Mouse (Mus musculus): ENCODE results near the gene Wdr81.
A peak's percentile ranks its signal among the peaks of the same experiment; 100 is the strongest.
"Not testable (repeated sequence)": the region's sequence is repeated elsewhere in the genome, so short reads cannot be mapped to it uniquely, and the experiment has no call there.

Wdr81 gene

DNA sequence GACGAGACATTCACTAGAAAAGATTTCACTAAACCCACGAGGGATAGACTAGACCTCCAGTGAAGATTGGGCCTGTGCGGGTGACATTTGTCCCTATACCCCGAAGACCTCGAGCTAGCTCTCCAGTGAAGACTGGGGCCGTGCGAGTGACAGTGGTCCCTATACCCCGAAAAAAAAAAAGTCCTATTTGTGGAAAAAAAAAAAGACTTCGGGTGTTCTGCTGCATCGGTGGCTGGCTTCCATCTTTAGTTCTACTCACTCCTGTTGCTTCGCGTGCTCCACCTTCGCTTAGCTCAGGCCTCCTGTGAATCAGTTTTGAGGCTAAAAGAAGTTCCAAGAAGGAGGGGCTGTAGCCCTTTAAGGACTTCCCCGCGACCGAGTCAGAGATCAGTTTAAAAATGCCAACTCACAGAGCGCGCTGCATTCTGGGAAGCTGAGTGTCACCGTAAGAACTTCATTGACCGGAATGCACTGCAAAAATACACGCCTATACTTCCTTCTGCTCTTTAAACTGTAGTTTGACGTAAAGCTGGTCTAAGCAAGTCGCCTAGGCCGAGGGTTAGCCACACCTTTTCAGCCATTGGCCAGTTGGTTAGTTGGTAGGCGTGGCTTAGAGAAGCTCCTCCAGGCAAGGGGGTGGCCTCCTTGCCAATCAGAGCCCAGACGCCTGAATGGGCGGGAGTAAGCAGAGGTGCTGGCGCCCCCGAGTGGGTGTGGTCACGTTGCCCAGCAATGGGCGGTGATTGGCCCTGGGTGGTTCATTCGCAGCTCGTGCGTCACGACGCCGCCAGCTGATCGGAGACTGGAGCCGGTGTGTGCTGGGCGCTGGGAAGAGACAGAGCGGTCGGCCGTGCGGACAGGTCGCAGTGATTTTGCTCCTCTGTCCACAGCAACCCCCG is 6.6 kb upstream of the Wdr81 start, which contains the start of gene Tlcd2:
Gene Tlcd2, plus strand, starts transcription at position 872 of the 899 bp plus-strand sequence.
- peak; percentile 99 to 100 for DNase-seq (ENCODE audit: low spot score in 2 of 2)

GRCm38 (mm10) chr11:75460103-75460843 is 5.8 kb upstream of the Wdr81 start:
- DNase-seq (ENCODE audit: low spot score in 2 of 2), result peak; percentile 89 to 92

DNA sequence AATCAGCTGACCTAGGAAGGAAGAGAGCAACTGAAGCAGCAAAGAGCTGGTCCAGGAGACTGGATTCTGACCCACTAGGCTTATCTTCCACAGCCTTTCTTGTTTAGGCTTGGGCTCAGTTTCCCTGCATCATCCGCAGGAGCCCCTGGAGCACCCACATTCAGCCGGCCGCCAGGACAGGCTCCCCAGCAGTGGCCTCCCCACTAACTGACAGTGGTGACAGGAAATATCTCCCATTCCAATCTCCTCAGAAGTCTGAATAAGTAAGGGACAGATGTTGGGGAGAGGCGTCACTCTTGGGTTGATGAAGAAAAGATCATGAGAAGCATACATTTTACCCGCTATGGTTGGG is 5.2 kb upstream of the Wdr81 start:
- DNase-seq (ENCODE audit: low spot score in 2 of 2), result no peak

DNA sequence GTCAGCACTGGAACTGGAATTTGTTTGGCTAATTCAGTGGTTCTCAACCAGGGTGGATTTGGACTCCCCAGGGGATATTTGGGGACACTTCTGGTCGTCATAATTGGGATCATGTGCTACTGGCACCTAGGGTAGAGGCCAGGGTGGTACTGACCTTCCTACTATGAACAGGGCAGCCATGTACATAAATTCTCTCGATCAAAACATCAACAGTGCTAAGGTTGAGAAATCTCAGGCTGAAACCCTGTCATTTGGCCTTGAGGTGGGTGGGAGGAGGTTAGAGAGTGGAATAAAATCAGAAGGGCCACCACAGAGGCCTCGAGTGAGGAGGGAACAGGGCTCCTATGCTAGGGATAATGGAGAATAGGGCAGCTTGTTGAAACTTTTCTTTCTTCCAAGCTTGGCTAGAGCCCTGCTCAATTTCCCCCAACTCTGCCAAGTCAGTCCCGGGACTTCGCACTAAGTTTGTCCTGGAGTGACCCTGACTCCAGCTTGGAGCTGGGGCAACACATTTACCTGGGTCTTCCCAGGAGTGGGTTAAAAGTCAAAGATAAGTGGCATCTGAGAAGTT is 4.7 kb upstream of the Wdr81 start:
- DNase-seq (ENCODE audit: low spot score in 2 of 2), result no peak

DNA sequence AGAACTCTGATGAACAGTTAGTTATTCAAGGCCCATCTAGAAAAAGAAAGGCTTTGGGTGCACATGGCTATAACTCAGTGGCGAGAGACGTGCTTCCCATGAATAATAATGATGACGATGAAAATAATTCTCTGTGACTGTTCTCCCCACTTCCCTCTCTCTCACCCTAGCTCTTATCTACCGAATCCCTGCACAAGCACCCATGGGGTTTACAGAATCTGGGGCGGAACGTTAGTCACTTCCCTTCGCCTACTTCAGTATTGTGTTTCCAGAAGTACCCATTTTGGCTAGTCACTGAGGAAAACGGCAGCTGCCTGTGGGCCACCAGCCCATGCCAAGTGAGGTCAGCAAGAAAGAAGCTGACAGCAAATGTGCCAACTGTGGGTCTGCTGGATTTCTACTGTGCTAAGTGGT is 4.1 kb upstream of the Wdr81 start:
- DNase-seq (ENCODE audit: low spot score in 2 of 2), result no peak

- no peak for DNase-seq (ENCODE audit: low spot score in 2 of 2)
These were observed 3.7 kb upstream of the Wdr81 start for GRCm38 (mm10) chr11:75458169-75458568.

GRCm38 (mm10) chr11:75456440-75456871 is 1.9 kb upstream of the Wdr81 start:
- no peak for DNase-seq (ENCODE audit: low spot score in 2 of 2)

DNA sequence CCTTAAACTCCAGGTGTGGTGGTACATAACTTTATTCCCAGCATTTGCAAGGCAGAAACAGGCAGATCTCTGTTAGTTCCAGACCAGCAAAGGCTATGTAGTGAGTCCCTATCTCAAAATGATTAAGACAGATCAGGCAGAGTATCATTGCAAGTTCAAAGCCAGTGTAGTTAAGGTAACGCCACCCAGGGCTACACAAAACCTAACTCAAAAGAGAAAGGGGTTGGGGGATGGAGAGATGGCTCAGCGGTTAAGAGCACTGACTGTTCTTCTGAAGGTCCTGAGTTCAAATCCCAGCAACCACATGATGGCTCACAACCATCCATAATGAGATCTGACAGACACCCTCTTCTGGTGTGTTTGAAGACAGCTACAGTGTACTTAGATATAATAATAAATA is 1.5 kb upstream of the Wdr81 start:
- not testable (repeated sequence) for DNase-seq (ENCODE audit: low spot score in 2 of 2)

DNA sequence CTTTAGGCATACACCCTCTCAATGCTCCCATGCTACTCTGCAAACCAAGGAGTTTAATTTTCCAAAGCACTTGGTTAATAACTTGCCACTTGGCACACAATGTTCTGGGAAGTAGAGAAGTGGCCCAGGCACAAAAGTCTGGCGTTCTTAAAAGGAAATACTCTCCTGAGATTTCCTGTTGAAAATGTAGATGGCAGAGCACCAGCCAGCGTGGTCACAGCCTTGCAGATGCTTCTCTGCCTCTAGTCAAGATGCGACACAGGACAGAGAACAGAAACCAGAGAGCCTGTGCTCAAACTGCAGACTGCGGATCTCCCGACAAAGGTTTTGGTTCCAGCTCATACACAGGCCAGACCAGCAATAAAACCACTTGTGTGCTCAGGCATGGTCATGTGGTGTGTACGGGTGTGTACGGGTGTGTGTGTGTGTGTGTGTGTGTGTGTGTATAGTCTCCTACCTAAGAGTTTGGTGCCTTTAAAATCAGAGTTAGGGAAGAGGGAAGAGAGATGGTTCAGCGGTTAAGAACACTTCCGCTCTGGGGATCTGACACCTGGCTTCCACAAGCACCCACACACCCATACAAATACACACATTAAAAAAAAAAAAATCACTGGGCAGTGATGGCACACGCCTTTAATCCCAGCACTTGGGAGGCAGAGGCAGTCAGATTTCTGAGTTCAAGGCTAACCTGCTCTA is 672 bp upstream of the Wdr81 start:
- DNase-seq (ENCODE audit: low spot score in 2 of 2), result no peak

DNA sequence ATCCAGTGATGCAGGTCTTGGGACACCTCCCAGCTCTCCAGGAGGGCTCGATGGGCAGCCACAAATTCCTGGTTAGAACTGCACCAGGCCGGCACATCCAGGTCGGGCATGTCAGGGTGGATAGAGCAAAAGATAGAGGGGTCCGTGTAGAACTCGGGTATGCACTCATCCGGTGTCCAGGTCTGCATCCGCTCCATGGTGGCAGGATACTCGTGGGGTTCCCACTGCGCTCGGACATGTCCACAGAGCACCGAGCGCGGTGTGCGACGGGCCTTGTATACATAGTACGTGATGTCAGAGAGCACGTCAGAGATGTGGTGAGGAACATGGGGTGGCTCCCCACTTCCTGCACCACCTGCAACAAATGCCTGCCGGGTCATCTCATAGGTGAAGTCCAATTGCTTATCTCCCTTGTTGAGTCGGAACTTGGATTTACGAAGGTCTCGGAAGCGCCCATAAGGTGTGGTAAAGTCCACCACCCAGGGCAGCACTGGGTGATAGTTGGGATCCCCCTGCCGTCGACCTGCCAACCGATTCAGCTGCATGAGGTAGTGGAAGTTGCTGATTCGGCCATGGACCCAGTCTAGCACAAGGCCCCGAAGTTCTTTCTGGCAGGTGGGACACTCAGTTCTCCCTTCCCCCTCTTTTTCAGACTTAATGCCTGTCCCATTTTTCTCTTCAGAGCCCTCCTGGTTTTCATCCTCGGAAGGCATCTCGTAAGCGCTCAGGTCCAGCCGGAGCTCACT is 1.5 kb downstream of the Wdr81 start:
- DNase-seq (ENCODE audit: low spot score in 2 of 2), result no peak

DNA sequence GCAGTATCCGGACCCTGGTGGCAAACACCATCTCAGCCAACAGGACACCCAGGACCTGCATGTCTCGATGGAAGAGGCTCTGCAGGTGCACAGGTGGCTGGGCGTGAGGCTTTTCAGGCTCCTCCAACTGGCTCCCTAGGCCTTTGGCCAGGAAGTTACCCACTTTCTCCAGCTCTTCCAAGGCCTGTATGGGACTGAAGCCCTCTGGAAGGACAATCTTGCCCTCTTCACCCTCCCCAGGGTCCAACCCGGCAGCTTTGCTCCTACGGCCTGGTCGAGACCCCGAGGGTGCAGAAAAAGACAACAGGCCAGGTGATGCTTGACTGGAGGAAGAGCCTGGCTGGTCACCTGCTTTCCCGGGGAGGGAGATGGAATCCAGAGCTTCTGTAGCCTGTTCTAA is 2.4 kb downstream of the Wdr81 start:
- DNase-seq (ENCODE audit: low spot score in 2 of 2), result no peak

DNA sequence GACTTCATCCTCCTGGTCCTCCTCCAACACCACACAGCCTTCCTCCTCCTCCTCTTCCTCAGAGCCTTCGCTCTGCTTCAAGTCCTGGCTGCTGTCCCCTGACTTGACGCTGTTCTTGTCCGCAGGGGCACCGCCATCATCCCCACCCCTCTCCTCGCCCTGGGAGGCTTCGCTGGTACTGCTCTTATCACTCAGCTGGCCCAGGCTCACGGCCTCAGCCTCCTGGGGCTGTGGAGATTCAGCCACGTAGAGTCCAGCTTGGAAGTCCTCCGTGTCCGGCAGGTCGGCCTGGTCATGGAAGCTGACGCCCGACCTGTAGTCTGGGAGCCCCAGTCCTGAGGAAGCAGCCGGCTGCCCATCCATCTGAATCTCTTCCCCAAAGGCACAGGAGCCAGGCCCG is 3.6 kb downstream of the Wdr81 start:
- no peak for DNase-seq (ENCODE audit: low spot score in 2 of 2)

DNA sequence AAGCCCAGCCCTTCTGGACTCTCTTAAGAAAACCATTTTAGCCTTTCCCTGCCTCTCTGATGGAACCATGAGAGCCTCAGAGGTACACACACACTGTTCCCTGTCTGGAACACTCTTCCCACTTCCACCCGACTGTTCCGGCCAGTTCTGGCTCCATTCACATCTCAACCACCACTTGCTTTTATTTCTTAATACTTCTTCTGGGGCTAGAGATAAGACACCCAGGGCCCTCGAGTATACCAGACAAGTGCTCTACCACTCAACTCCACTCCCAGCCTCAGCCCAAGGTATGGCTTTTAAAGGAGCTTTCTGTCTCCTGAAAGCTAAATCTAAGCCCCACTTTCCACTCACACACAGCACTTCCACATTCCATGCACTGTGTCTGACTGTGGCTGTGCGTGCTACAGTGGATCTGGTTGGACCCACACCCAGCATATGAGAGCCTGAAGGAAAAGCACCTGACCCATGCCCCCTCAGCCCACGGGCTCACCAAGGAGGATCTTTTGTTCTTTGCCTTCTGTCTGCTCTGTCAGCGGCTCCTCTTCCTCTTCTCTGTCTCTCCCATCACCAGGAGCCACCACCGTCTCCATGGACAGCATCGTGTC is 4.1 kb downstream of the Wdr81 start:
- DNase-seq (ENCODE audit: low spot score in 2 of 2), result no peak

- no peak for DNase-seq (ENCODE audit: low spot score in 2 of 2)
These were observed 4.8 kb downstream of the Wdr81 start for GRCm38 (mm10) chr11:75449695-75450094.

DNA sequence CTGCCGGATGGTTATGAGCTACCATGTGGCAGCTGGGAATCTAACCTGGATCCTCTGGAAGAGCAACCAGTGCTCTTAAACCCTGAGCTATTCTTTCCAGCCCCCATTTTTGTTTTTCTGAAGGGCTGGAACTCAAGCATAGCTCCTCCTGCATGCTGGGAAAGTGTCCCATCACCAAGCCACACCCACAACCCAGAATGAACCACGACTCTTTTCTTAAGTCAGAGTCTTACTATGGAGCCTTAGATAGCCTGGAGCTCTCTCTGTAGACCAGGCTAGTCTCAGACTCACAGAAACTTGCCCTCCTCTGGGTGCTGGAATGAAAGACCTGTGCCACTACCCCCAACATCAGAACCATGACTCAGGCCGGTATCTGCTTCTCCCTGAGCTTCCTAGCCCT is 5.9 kb downstream of the Wdr81 start:
- DNase-seq (ENCODE audit: low spot score in 2 of 2), result no peak

DNA sequence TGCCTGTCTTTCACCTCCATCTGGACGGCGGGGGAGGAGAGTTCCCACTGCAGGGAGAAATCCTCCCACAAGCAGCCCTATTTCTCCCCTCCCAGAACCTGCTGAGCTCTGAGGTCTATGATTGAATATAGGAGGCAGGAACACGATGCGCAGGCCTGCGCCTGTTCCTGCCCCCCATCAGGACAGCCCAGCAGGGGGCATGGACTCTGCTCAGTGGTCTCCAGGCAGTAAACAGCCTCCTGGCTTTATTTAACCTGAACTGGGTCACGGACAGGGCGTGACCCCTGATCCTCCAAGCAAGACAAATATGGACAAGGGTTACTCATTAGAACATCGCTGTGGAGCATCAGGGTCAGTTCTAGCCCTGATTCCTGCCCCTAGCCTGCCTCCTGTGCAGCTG is 10.8 kb downstream of the Wdr81 start:
- no peak for DNase-seq (ENCODE audit: low spot score in 2 of 2)

DNA sequence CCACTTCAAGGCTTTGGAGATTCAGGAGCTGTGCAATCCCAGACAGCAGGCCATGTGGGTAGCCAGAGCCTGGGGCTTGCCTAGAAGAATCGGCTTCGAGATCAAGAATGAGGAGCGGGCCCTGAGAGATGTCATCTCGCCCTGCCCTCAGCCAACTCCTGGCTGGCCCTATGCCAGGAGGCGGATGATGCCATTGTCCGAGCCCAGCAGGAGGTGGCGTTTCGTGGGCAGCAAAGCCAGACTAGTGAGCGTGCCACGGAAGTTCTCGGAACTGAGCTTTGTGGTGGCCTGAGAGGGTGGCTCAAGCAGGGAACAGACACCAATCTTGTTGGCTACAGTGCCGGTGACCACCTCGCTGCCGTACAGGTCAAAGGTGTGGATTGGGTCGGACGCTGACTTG is 12.9 kb downstream of the Wdr81 start:
- DNase-seq (ENCODE audit: low spot score in 2 of 2), result no peak

DNA sequence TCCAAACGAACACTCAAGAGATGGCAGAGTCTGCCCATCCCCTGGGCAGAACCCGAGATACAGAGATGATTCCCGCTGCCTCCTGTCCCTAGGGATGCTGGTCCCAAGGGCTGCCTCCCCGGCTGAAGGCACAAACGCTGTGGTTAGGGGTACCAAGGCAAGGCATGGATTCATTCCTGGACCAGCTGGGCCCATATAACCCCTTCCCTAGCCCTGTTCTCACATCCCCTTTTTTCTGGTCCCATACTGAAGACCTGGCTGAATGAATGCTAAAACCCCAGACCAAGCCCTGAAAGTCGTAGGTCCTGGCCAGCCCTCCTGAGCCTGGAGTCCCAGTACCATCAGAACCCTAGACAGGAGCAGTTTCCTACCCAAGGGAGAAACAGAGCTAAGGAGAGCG is 13.5 kb downstream of the Wdr81 start:
- DNase-seq (ENCODE audit: low spot score in 2 of 2), result no peak

GRCm38 (mm10) chr11:75439951-75440350 is 14.6 kb downstream of the Wdr81 start:
- no peak for DNase-seq (ENCODE audit: low spot score in 2 of 2)

DNA sequence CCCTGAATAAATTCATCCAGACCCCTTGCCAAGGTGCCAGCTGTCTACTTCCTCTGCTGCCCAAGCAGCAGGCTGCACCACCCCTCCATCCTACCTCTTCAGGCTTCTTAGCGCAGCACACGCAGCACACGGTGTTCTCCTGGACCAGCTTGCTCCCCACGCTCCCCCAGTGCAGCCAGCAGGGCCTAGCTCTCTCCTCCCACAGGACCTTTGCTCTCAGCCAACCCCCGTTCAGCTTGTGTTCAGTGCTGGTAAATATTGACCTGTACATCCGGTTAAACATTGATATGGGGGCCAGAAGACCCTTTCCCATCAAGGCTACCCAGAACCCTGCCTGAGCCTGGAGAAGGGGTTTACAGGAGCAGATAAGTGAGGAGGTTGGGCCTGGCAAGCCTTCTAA is 15.2 kb downstream of the Wdr81 start, which contains the start of gene Serpinf2:
Gene Serpinf2, minus strand, starts transcription at position 229 of the 400 bp plus-strand sequence.
- DNase-seq (ENCODE audit: low spot score in 2 of 2), result no peak

GRCm38 (mm10) chr11:75438804-75439203 is 15.7 kb downstream of the Wdr81 start:
- DNase-seq (ENCODE audit: low spot score in 2 of 2), result no peak
